Mouse (Mus musculus): ENCODE data around the gene Nacc1. TPM values are rescaled to one million over a fixed set of nuclear protein-coding genes. Genes with fewer than 3 reads are reported as not detected.

The Nacc1 gene
- total RNA-seq, 1 experiment from 2014 or later: 55.3 TPM

- no peak for ATAC-seq (replicated peaks; ENCODE audit: low read depth, poor library complexity, severe bottlenecking)
These were observed 28.3 kb upstream of the Nacc1 start for GRCm38 (mm10) chr8:84715893-84716468.

GRCm38 (mm10) chr8:84714161-84714560 is 26.5 kb upstream of the Nacc1 start:
- no peak for ATAC-seq (replicated peaks; ENCODE audit: low read depth, poor library complexity, severe bottlenecking)

- no peak for ATAC-seq (replicated peaks; ENCODE audit: low read depth, poor library complexity, severe bottlenecking)
These were observed 25.7 kb upstream of the Nacc1 start for GRCm38 (mm10) chr8:84713381-84713780.

- no peak for ATAC-seq (replicated peaks; ENCODE audit: low read depth, poor library complexity, severe bottlenecking)
These were observed 25.1 kb upstream of the Nacc1 start for GRCm38 (mm10) chr8:84712759-84713120.

GRCm38 (mm10) chr8:84711933-84712758 is 24.5 kb upstream of the Nacc1 start:
- no peak for ATAC-seq (replicated peaks; ENCODE audit: low read depth, poor library complexity, severe bottlenecking)

GRCm38 (mm10) chr8:84711312-84711711 is 23.6 kb upstream of the Nacc1 start:
- no peak for ATAC-seq (replicated peaks; ENCODE audit: low read depth, poor library complexity, severe bottlenecking)

- ATAC-seq (replicated peaks; ENCODE audit: low read depth, poor library complexity, severe bottlenecking): no peak
These were observed 22.3 kb upstream of the Nacc1 start for GRCm38 (mm10) chr8:84709931-84710330.

GRCm38 (mm10) chr8:84708774-84709475 is 21.3 kb upstream of the Nacc1 start:
- peak; percentile 59 for ATAC-seq (replicated peaks; ENCODE audit: low read depth, poor library complexity, severe bottlenecking)

- ATAC-seq (replicated peaks; ENCODE audit: low read depth, poor library complexity, severe bottlenecking): no peak
These were observed 20.4 kb upstream of the Nacc1 start for GRCm38 (mm10) chr8:84708071-84708541.

- peak; percentile 10; the same call in 1 of the 2 replicates for ATAC-seq (replicated peaks; ENCODE audit: low read depth, poor library complexity, severe bottlenecking)
These were observed 19.7 kb upstream of the Nacc1 start for GRCm38 (mm10) chr8:84707267-84707883.

GRCm38 (mm10) chr8:84706610-84707266 is 19.1 kb upstream of the Nacc1 start:
- ATAC-seq (replicated peaks; ENCODE audit: low read depth, poor library complexity, severe bottlenecking): no peak

- no peak for ATAC-seq (replicated peaks; ENCODE audit: low read depth, poor library complexity, severe bottlenecking)
These were observed 18.3 kb upstream of the Nacc1 start for GRCm38 (mm10) chr8:84705960-84706359.

- ATAC-seq (replicated peaks; ENCODE audit: low read depth, poor library complexity, severe bottlenecking): no peak
These were observed 17.5 kb upstream of the Nacc1 start for GRCm38 (mm10) chr8:84704867-84705831.

GRCm38 (mm10) chr8:84704356-84704755 is 16.7 kb upstream of the Nacc1 start:
- no peak for ATAC-seq (replicated peaks; ENCODE audit: low read depth, poor library complexity, severe bottlenecking)

GRCm38 (mm10) chr8:84703466-84704249 is 16.0 kb upstream of the Nacc1 start:
- peak; percentile 21 for ATAC-seq (replicated peaks; ENCODE audit: low read depth, poor library complexity, severe bottlenecking)

- no peak for ATAC-seq (replicated peaks; ENCODE audit: low read depth, poor library complexity, severe bottlenecking)
These were observed 15.4 kb upstream of the Nacc1 start for GRCm38 (mm10) chr8:84702963-84703465.

- no peak for ATAC-seq (replicated peaks; ENCODE audit: low read depth, poor library complexity, severe bottlenecking)
These were observed 14.9 kb upstream of the Nacc1 start for GRCm38 (mm10) chr8:84702561-84702960.

Measured in common myeloid progenitor, adult 5-6 weeks (primary cell).